Mouse (Mus musculus): ENCODE measurements around the gene Txndc16.

DNA sequence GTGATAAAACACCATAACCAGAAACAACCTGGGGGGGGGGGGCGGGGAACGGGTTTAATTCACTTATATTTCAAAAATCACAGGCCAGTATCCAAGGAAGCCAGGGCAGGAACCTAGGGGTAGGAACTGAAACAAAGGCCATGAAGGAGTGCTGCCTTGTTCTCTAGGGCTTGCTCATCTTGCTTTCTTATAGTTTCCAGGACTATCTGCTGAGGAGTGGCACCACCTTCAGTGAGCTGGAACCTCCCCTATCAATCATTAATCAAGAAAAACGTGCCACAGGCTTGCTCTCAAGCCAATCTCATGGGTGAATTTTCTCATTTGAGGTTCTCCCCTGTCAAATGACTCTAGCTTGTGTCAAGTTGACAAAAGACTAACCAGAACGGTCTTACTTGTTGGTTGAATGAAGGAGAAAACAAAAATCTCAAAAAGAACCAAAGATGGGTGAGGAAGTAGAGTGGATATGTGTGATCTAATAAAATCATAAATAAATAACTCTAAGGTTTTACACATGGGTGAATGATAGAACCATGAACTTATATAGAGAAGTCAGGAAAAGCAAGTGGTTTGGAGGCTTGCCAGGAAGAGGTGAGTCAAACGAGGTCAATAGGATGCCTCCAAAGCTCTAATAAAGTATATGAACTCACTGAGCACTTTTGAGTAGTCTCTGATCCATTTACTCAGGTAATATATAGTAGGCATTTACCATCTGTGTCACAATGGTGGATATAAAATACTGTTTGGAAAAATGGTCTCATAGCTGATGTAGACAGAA, 134.3 kb downstream of the Txndc16 start:
- TF ChIP-seq EP300 (optimal IDR thresholded peaks at IDR 0.05) (no peak), CTCF (IDR thresholded peaks at IDR 0.05; ENCODE audit: low read depth) (no peak)
